9 mouse cellular contexts compared by ENCODE assay signal in the genomic region with DNA sequence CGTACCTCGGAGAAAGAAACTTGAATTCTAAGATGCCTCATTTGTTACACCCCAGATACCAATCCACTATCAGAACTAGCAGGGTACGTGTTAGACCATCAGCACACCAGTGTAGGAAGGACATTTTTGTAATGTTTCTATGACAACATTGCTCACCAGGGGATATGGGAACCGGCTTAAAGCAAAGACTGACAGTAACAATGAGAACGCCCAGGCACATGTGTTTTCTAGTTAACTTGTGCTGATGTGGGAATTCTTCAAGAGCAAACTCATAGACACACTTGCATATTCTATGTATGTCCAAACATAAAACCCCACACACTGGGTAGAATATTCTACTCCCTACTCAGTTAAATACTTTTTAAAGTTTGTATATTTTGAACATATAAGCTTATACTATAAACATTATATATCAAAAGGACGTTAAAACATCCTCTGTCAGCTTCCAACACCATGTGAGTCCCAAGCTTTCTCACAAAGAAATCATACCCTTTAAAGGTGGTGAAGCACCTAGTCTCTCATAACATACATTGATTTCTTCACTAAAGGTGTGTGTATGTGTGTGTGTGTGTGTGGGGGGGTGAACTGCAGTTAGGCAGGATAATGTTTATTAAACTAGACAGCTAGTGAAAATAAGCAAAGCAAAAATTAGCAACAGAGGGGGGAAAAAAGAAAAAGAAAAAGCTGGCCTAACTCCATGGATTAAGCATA.
DNase-seq lines count a peak whose midpoint lies in the region; ATAC-seq lines count a peak whose summit lies in the region.
"Had no signal": no experiment of that assay in that cellular context is flagged by ENCODE, and none has a peak within 500 bp of the region (broad histone marks: within the 10 kb centered on the region; RNA-seq: fewer than 3 reads in every experiment).

No protein-coding gene starts in this region.

- 0 out of 2 replicates have a peak, but pooled peaks have one; percentile 56 for ATAC-seq in forebrain, embryonic 11.5 days (replicated peaks; ENCODE audit: low FRiP score)
- no peak for ATAC-seq in forebrain, embryonic 16.5 days
- peak; percentile 57 for ATAC-seq in hindbrain, embryonic 15.5 days (ENCODE audit: low FRiP score, low read depth)
- ATAC-seq in midbrain, embryonic 15.5 days (replicated peaks) = peak; percentile 77
- ATAC-seq in megakaryocyte-erythroid progenitor cell, adult 5-6 weeks (replicated peaks; ENCODE audit: low FRiP score, low TSS enrichment, poor library complexity, severe bottlenecking) = no peak

- no peaks in the 10 kb centered on the region for H3K27me3 ChIP-seq in forebrain, embryonic 11.5 days (ENCODE audit: control insufficient read depth, insufficient read depth, low read length)
- no peaks in the 10 kb centered on the region for H3K27me3 ChIP-seq in forebrain, embryonic 16.5 days (replicated peaks; ENCODE audit: control insufficient read depth, insufficient read depth, low read length)
- no peaks in the 10 kb centered on the region for H3K27me3 ChIP-seq in hindbrain, embryonic 15.5 days
- no peaks in the 10 kb centered on the region for H3K27me3 ChIP-seq in midbrain, embryonic 15.5 days (replicated peaks)

- no peak overlapping the region for H3K4me2 ChIP-seq in forebrain, embryonic 11.5 days (ENCODE audit: low read depth, low read length, severe bottlenecking)
- H3K4me2 ChIP-seq in forebrain, embryonic 16.5 days (ENCODE audit: low read length) = no peak overlapping the region
- H3K4me2 ChIP-seq in hindbrain, embryonic 15.5 days = peak overlapping the region; percentile 24; the same call in 1 of the 2 replicates
- H3K4me2 ChIP-seq in midbrain, embryonic 15.5 days = no peak overlapping the region

- 54% methylated on average over 6 of the region's 6 CpGs for WGBS in forebrain, embryonic 11.5 days
- WGBS in forebrain, embryonic 16.5 days = 42% methylated on average over 6 of the region's 6 CpGs
- 24% methylated on average over 6 of the region's 6 CpGs for WGBS in hindbrain, embryonic 15.5 days
- 32% methylated on average over 6 of the region's 6 CpGs for WGBS in midbrain, embryonic 15.5 days

- H3K36me3 ChIP-seq in forebrain, embryonic 11.5 days (ENCODE audit: control insufficient read depth, insufficient read depth, low read length) = no peaks in the 10 kb centered on the region
- H3K36me3 ChIP-seq in forebrain, embryonic 16.5 days (ENCODE audit: control insufficient read depth, insufficient read depth) = no peaks in the 10 kb centered on the region
- no peaks in the 10 kb centered on the region for H3K36me3 ChIP-seq in hindbrain, embryonic 15.5 days
- no peaks in the 10 kb centered on the region for H3K36me3 ChIP-seq in midbrain, embryonic 15.5 days (replicated peaks)

- H3K4me1 ChIP-seq in forebrain, embryonic 11.5 days (replicated peaks; ENCODE audit: control insufficient read depth, insufficient read depth, low read length) = no peaks in the 10 kb centered on the region
- peaks cover 3% of the 10 kb centered on the region for H3K4me1 ChIP-seq in forebrain, embryonic 16.5 days (replicated peaks; ENCODE audit: control insufficient read depth, insufficient read depth, low read length)
- H3K4me1 ChIP-seq in hindbrain, embryonic 15.5 days (replicated peaks) = peaks cover 19% of the 10 kb centered on the region
- peaks cover 14% of the 10 kb centered on the region for H3K4me1 ChIP-seq in midbrain, embryonic 15.5 days

- DNase-seq in forebrain, embryonic 11.5 days (ENCODE audit: low spot score) = no peak
- peak; percentile 55 for DNase-seq in embryo, embryonic 10.5 days (ENCODE audit: low spot score)
- DNase-seq in kidney, adult 11 months = no peak
- no peak for DNase-seq in spleen, adult 18-20 months
- DNase-seq: gastrocnemius, postnatal 10 days had no signal

- H3K9me3 ChIP-seq in forebrain, embryonic 11.5 days (ENCODE audit: control insufficient read depth, low read length) = no peaks in the 10 kb centered on the region
- no peaks in the 10 kb centered on the region for H3K9me3 ChIP-seq in forebrain, embryonic 16.5 days (ENCODE audit: control insufficient read depth, low read length)
- no peaks in the 10 kb centered on the region for H3K9me3 ChIP-seq in hindbrain, embryonic 15.5 days
- H3K9me3 ChIP-seq in midbrain, embryonic 15.5 days = no peaks in the 10 kb centered on the region

- no peak overlapping the region for H3K9ac ChIP-seq in forebrain, embryonic 11.5 days (ENCODE audit: low read length)
- no peak overlapping the region for H3K9ac ChIP-seq in forebrain, embryonic 16.5 days (replicated peaks; ENCODE audit: low read depth, low read length)
- no peak overlapping the region for H3K9ac ChIP-seq in hindbrain, embryonic 15.5 days
- H3K9ac ChIP-seq in midbrain, embryonic 15.5 days = no peak overlapping the region

- H3K4me3 ChIP-seq in forebrain, embryonic 11.5 days (ENCODE audit: low read depth, low read length) = no peak overlapping the region
- no peak overlapping the region for H3K4me3 ChIP-seq in forebrain, embryonic 16.5 days (replicated peaks; ENCODE audit: low read length)
- H3K4me3 ChIP-seq in hindbrain, embryonic 15.5 days = no peak overlapping the region
- H3K4me3 ChIP-seq in midbrain, embryonic 15.5 days = no peak overlapping the region

- no peak overlapping the region for H3K27ac ChIP-seq in forebrain, embryonic 11.5 days (ENCODE audit: low read depth, low read length)
- H3K27ac ChIP-seq in forebrain, embryonic 16.5 days (ENCODE audit: low read length) = no peak overlapping the region
- peak overlapping the region; percentile 62; the same call in 1 of the 2 replicates for H3K27ac ChIP-seq in hindbrain, embryonic 15.5 days (replicated peaks)
- 0 out of 2 replicates have a peak overlapping the region, but pooled peaks have one; percentile 39 for H3K27ac ChIP-seq in midbrain, embryonic 15.5 days

Comparison
In these comparisons a context has a peak if more than half of its experiments do, and no peak if none do; other contexts are left out.
1. ATAC-seq: peak in forebrain, embryonic 11.5 days (single experiment), hindbrain, embryonic 15.5 days (single experiment) and midbrain, embryonic 15.5 days (single experiment); none in forebrain, embryonic 16.5 days (single experiment) and megakaryocyte-erythroid progenitor cell, adult 5-6 weeks (single experiment).
2. H3K27ac ChIP-seq: peak in hindbrain, embryonic 15.5 days (single experiment) and midbrain, embryonic 15.5 days (single experiment); none in forebrain, embryonic 11.5 days (single experiment) and forebrain, embryonic 16.5 days (single experiment).